Mouse (Mus musculus) kidney, embryonic 14.5 days (tissue): ENCODE results near the gene Mmp25. TPM values are rescaled to one million over a fixed set of nuclear protein-coding genes. Genes with fewer than 3 reads are reported as not detected.

Experiments used
- ATAC-seq: fragments of 200-750 bp; cut with Nextera tagmentation; 2 replicates; pipeline ENCODE4 v1.8.0; 2017; ENCODE audit warnings: moderate number of reproducible peaks, mild to moderate bottlenecking, moderate TSS enrichment, moderate library complexity; ENCODE audit not compliant: low FRiP score, low TSS enrichment
- H3K27ac ChIP-seq: fragments of 300-500 bp; sonication (generic); 2 replicates; pipeline ENCODE4 v1.5.1; 2014; ENCODE audit warnings: low read depth, mild to moderate bottlenecking, low read length, moderate library complexity, mixed read lengths
- H3K27me3 ChIP-seq: fragments of 300-500 bp; sonication (generic); 2 replicates; pipeline ENCODE4 v1.6.1; 2014; ENCODE audit warnings: mild to moderate bottlenecking, low read length; ENCODE audit not compliant: control insufficient read depth, insufficient read depth
- H3K36me3 ChIP-seq: fragments of 300-500 bp; sonication (generic); 2 replicates; pipeline ENCODE4 v1.6.1; 2014; ENCODE audit warnings: low read length, mixed read lengths; ENCODE audit not compliant: control insufficient read depth, insufficient read depth
- H3K4me1 ChIP-seq: fragments of 300-500 bp; sonication (generic); 2 replicates; pipeline ENCODE4 v1.6.1; 2014; ENCODE audit warnings: low read length, mixed read lengths; ENCODE audit not compliant: control insufficient read depth, insufficient read depth
- H3K4me2 ChIP-seq: fragments of 300-500 bp; sonication (generic); replicated peaks from 2 replicates; pipeline ENCODE4 v1.6.1; 2014; ENCODE audit warnings: low read depth, mild to moderate bottlenecking, low read length
- H3K4me3 ChIP-seq: fragments of 300-500 bp; sonication (generic); 2 replicates; pipeline ENCODE4 v1.5.1; 2014; ENCODE audit warnings: mild to moderate bottlenecking, low read length
- H3K9ac ChIP-seq: fragments of 300-500 bp; sonication (generic); 2 replicates; pipeline ENCODE4 v1.6.1; 2014; ENCODE audit warnings: low read depth, mild to moderate bottlenecking, low read length, moderate library complexity
- H3K9me3 ChIP-seq: fragments of 300-500 bp; sonication (generic); 2 replicates; pipeline ENCODE4 v1.6.1; 2016; ENCODE audit warnings: low read length; ENCODE audit not compliant: control insufficient read depth
- WGBS: fragments of 180-500 bp; shearing (Covaris S2); extraction: QIAGEN DNeasy Blood & Tissue Kit; methylation state at CpG from one replicate; pipeline ENCODE4 v1.1.7; 2014; 5-methylcytosine and 5-hydroxymethylcytosine counted together
- polyA plus RNA-seq: library from polyadenylated mRNA; unstranded; fragments of >200 nt; fragmentation: Nextera tagmentation; extraction: Ambion mirVana; gene quantifications from 2 replicates; pipeline ENCODE4 v1.2.1, GENCODE M21; 2014

Gene Mmp25
- polyA plus RNA-seq, 1 experiment from 2014 or later = 1.3 TPM

DNA sequence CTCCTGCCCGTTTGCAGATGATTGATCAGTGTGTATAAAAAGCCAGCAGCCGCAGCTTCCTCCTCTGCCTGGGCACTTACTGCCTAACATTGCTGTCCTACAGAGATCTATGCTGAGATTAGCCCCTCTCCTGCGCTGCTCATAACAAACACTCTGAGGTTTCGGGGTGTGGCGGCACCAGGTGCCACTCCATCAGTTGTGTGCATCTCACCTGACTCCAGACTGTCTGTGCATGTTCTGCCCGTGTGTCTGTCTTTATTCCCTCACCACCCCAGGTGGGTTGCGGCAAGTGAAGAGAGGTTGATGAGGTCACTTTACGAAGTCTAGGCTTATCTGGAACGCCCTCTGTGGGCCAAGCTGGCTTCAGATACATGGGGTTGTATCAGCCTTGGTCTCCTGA is 28.0 kb downstream of the Mmp25 start:
- Histone ChIP-seq H3K36me3 (no peaks in the 10 kb centered on the region), H3K4me3 (no peak overlapping the region), H3K27me3 (no peaks in the 10 kb centered on the region), H3K4me2 (no peak overlapping the region), H3K9me3 (no peaks in the 10 kb centered on the region), H3K27ac (no peak overlapping the region), H3K9ac (no peak overlapping the region), H3K4me1 (no peaks in the 10 kb centered on the region)
- ATAC-seq = no peak
- WGBS = 50% methylated on average over 9 of the region's 9 CpGs

DNA sequence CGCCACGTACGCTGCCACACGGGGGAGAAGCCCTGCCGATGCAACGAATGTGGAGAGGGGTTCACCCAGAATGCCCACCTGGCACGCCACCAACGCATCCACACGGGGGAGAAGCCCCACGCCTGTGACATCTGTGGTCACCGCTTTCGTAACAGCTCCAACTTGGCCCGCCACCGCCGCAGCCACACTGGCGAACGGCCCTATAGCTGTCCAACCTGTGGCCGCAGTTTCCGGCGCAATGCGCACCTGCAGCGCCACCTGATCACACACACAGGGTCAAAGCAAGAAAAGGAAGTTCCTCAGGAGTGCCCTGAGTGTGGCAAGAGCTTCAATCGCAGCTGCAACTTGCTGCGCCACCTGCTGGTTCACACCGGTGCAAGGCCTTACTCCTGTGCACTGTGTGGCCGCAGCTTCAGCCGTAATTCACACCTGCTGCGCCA is 34.7 kb downstream of the Mmp25 start:
- Histone ChIP-seq H3K9ac (no peak overlapping the region), H3K27me3 (no peaks in the 10 kb centered on the region), H3K4me2 (no peak overlapping the region), H3K9me3 (no peaks in the 10 kb centered on the region), H3K4me3 (no peak overlapping the region), H3K4me1 (no peaks in the 10 kb centered on the region), H3K36me3 (no peaks in the 10 kb centered on the region), H3K27ac (no peak overlapping the region)
- 81% methylated on average over 28 of the region's 28 CpGs for WGBS
- peak; percentile 60 for ATAC-seq

DNA sequence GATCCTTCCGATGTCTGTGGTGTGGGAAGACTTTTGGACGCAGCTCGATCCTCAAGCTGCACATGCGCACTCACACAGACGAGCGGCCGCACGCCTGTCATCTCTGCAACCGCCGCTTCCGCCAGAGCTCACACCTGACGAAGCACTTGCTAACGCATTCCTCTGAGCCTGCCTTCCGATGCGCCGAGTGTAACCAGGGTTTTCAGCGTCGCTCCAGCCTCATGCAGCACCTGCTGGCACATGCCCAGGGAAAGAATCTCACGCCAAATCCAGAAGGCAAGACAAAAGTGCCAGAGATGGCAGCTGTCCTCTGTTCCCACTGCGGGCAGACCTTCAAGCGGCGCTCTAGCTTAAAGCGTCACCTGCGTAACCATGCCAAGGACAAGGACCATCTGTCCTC is 35.5 kb downstream of the Mmp25 start:
- ATAC-seq = no peak
- H3K4me1 ChIP-seq = no peaks in the 10 kb centered on the region
- no peak overlapping the region for H3K9ac ChIP-seq
- 92% methylated on average over 24 of the region's 24 CpGs for WGBS
- no peaks in the 10 kb centered on the region for H3K9me3 ChIP-seq
- no peaks in the 10 kb centered on the region for H3K36me3 ChIP-seq
- no peak overlapping the region for H3K4me3 ChIP-seq
- H3K27ac ChIP-seq = no peak overlapping the region
- H3K4me2 ChIP-seq = no peak overlapping the region
- no peaks in the 10 kb centered on the region for H3K27me3 ChIP-seq

DNA sequence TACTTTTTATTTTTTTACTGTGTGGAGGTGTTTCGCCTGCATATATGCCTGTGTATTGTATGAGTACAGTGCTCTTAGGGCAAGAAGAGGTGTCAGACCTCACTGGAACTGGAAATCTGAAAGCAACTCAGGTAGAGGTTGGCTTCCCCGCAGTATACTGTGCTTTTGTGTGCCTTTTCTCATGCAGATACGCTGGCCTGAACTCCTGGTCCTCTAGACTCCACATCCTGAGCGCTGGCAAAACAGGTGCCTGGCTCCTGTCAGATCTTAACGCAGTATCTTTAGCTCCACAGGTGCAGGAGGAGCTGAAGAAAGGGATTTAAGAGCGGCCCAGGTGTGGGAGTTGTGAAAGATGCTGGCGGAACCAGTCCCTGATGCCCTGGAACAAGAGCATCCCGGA is 39.9 kb downstream of the Mmp25 start:
- no peak overlapping the region for H3K9ac ChIP-seq
- no peak overlapping the region for H3K4me3 ChIP-seq
- no peaks in the 10 kb centered on the region for H3K4me1 ChIP-seq
- no peak overlapping the region for H3K27ac ChIP-seq
- no peaks in the 10 kb centered on the region for H3K36me3 ChIP-seq
- H3K4me2 ChIP-seq = no peak overlapping the region
- WGBS = 83% methylated on average over 8 of the region's 8 CpGs
- no peaks in the 10 kb centered on the region for H3K27me3 ChIP-seq
- ATAC-seq = no peak
- H3K9me3 ChIP-seq = no peaks in the 10 kb centered on the region

DNA sequence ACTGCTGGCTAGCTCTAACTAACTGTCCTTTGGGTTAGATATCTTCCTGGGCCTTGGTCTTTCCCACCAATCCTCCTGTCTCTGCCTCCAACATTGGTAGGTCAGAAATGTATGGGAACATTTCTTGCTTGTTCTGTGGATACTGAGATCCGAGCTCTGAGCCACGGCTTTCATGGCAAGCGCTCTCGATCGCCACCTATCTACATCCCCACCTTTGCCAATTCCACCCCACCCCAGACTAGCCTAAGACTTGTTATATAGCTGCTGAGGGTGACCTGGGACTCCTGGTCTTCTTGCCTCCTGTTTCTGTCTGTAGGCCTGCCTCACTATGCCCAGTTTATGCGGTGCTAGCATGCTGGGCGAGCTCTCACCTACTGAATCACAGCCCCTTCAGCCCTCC is 40.7 kb downstream of the Mmp25 start:
- no peak overlapping the region for H3K9ac ChIP-seq
- H3K4me1 ChIP-seq = no peaks in the 10 kb centered on the region
- ATAC-seq = no peak
- no peak overlapping the region for H3K4me3 ChIP-seq
- WGBS = 77% methylated on average over 7 of the region's 7 CpGs
- H3K9me3 ChIP-seq = no peaks in the 10 kb centered on the region
- H3K4me2 ChIP-seq = no peak overlapping the region
- H3K36me3 ChIP-seq = no peaks in the 10 kb centered on the region
- no peak overlapping the region for H3K27ac ChIP-seq
- H3K27me3 ChIP-seq = no peaks in the 10 kb centered on the region

DNA sequence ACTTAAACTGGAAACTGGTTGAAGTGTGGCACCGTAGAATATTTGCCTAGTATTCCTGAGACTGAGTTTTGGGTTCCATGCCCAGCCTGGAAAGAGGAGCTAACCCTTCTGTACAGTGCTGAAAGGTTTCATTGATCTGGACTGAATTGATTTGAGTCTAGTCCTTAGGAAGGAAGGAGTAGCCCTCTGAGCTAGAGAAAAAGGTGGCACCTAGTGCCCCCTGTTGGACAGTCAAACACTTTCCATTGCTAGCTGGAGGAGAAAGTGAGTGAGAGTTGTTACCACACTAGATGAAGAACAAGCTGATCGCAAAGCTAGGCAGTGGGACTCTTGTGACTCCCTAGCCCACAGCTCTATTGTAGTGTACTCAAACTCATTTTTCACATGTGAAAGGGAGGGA is 41.5 kb downstream of the Mmp25 start:
- 61% methylated on average over 2 of the region's 2 CpGs for WGBS
- Histone ChIP-seq H3K9ac (no peak overlapping the region), H3K4me1 (no peaks in the 10 kb centered on the region), H3K36me3 (no peaks in the 10 kb centered on the region), H3K27me3 (no peaks in the 10 kb centered on the region), H3K4me3 (no peak overlapping the region), H3K4me2 (no peak overlapping the region), H3K27ac (no peak overlapping the region), H3K9me3 (no peaks in the 10 kb centered on the region)
- ATAC-seq = no peak

DNA sequence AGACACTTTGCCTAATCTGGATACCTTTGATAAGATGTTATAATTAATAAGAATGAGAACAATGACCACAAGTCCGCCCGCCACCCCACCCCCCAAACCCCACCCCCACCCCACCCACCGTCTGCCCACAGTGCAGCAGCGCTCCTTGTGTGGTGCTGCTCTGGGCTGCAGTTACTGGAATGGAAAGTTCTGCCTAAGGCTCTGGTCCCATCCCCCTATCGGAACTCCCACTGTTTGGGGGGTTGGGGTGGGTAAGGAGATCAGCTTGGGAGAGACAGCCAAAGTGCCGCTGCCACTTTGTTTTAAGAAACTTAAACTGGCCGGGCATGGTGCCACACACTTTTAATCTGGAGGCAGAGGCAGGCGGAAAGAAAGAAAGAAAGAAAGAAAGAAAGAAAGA is 42.0 kb downstream of the Mmp25 start:
- no peak overlapping the region for H3K27ac ChIP-seq
- no peaks in the 10 kb centered on the region for H3K27me3 ChIP-seq
- H3K9me3 ChIP-seq = no peaks in the 10 kb centered on the region
- H3K4me3 ChIP-seq = no peak overlapping the region
- no peak for ATAC-seq
- H3K4me2 ChIP-seq = no peak overlapping the region
- H3K9ac ChIP-seq = no peak overlapping the region
- no peaks in the 10 kb centered on the region for H3K36me3 ChIP-seq
- H3K4me1 ChIP-seq = no peaks in the 10 kb centered on the region
- 39% methylated on average over 8 of the region's 8 CpGs for WGBS

DNA sequence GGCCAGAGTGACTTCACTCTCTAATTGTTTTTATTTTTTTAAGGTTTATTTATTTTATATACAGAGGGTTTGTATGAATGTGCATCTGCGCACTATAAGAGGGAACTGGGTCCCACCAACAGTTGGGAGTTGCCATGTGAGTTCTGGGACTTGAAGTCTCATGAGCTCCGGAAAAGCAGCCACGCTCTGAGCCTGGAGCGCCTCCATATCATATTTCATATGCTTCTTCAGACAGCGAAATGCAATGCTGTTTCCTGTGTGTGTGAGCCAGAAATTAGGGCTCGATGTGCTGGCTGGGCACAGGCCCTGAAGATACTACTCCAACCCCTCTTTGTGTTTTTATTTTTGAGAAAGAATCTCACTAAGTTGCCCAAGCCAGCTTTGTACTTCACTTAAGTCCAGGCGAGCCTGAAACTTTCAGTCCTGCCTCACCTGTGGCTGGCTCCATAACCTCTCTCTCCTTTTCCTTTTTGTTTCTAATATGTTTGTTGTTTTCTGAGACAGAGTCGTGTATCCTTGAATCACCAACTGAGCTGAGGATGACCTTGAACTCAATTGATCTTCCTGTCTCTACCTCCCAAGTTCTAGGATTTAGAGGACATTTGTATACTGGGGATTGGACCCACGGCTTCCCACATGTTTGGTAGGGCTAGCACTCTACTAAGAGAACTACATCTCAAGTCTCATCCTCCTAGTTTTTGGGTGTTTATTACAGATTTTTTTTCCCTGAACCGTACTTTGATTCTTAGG is 43.1 kb downstream of the Mmp25 start:
- H3K4me2 ChIP-seq = no peak overlapping the region
- WGBS = 38% methylated on average over 10 of the region's 10 CpGs
- no peak overlapping the region for H3K27ac ChIP-seq
- H3K4me3 ChIP-seq = no peak overlapping the region
- H3K9me3 ChIP-seq = no peaks in the 10 kb centered on the region
- H3K4me1 ChIP-seq = no peaks in the 10 kb centered on the region
- H3K27me3 ChIP-seq = no peaks in the 10 kb centered on the region
- no peak overlapping the region for H3K9ac ChIP-seq
- ATAC-seq = no peak
- no peaks in the 10 kb centered on the region for H3K36me3 ChIP-seq

DNA sequence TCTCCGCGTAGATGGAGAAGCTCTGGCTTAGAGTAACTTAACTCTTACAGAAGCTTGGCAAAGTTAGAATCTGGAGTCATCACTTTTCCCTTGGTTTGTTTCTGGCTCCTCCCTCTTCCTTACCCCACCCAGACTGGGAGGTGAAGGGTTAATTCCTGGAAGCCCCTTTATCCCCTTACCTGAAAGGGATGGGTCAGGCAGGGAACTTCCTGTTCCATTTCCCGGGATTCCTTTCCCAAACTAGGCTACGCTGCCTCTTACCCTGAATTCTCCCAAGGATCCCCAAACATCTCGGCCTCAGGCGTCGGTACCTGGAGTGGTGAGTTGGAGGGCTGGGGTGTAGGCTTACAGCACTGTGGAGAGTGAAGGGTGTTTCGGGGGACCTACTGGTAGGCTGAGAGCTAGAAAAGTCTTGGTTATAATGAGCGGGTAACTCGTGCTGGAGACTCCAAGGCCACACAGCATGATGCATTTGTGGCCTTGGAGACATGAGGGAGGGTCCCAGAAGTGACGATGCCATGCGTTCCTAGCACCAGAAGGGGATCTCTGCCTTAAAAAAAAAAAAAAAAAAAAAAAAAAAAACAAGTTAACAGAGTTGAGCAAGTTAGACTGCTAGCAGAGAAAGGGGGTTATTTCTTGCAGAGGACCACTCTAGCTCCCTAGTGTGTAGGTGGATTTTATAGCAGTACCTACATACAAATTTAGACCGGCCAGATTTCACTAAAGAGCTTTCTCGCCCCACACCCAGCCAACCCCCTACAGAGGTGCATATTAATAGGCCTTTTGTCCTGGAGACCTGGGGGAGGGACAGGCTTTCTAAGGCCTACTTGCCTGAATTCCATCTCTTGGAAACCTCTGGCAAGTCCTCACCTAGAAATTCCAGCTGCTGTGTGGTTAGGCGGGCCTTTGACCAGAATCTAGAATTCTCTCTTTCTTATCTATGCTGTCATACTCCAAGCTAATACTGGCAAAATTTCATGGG is 44.1 kb downstream of the Mmp25 start, which contains the start of gene Zscan10:
Gene Zscan10 (plus strand): TSS at position 216 of the 982 bp plus-strand sequence.
- peak within 1 kb of the TSS; percentile 66 for H3K4me2 ChIP-seq
- H3K36me3 ChIP-seq = no peaks in the 10 kb centered on the region
- peak within 1 kb of the TSS; percentile 84; the same call in 1 of the 2 replicates for H3K27ac ChIP-seq
- 46% methylated on average over 15 of the region's 15 CpGs for WGBS
- ATAC-seq = no peak
- H3K4me3 ChIP-seq = peak within 1 kb of the TSS; percentile 43; the same call in 1 of the 2 replicates
- H3K9ac ChIP-seq = no peak within 1 kb of the TSS
- no peaks in the 10 kb centered on the region for H3K27me3 ChIP-seq
- no peaks in the 10 kb centered on the region for H3K4me1 ChIP-seq
- no peaks in the 10 kb centered on the region for H3K9me3 ChIP-seq
